Mouse (Mus musculus) heart, adult 2 months (tissue): ENCODE measurements at regions not wholly inside any gene's neighbourhood (a gene's known extent, or its start where the extent isn't known, plus 50 kb on each side); places are given as distances from the start of the nearest gene placed in this dataset.
A peak's percentile ranks its signal among the peaks of the same experiment; 100 is the strongest.

Source experiments
- CTCF ChIP-seq: fragments of 200-600 bp; IDR thresholded peaks from 2 replicates; pipeline ENCODE4 v1.8.1; 2022; ENCODE audit warnings: antibody characterized with exemption, mild to moderate bottlenecking, moderate library complexity
- POLR2A ChIP-seq: fragments of 200-500 bp; IDR thresholded peaks from 2 replicates; pipeline ENCODE4 v1.6.1; 2011; ENCODE audit warnings: mild to moderate bottlenecking, low read depth, low read length, control low read depth; ENCODE audit not compliant: insufficient read depth

DNA sequence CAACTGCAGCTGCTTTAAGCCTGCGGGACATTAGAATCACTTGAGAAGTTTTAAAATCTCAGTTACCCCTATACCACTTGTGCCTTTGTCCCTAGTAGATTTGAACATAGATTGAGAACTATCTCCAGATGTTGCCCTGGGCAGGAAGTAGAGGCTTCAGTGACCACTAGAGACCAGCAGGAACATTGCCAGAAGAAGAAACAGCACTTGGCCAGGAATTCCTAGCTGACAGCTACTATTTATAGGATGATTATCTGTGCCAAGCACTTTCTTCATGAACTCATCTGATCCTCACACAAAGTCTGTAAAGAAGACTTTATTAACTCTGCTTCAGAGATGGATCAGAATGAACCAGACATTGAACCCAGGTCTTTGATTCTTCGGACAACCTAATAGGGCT, 283.6 kb upstream of the Tmpo start:
- TF ChIP-seq CTCF: peak; percentile 27
- TF ChIP-seq POLR2A: no peak
